Comparison of ENCODE assay signal across 18 mouse cellular contexts in genomic region chr5:122491385-122491784, GRCm38 (mm10).
"Had no signal": no experiment of that assay in that cellular context is flagged by ENCODE, and none has a peak within 500 bp of the region (broad histone marks: within the 10 kb centered on the region; RNA-seq: fewer than 3 reads in every experiment).

No protein-coding gene starts in this region.

- H3K4me3 ChIP-seq: intestine, embryonic 15.5 days; left cerebral cortex, adult 2 months; limb, embryonic 10.5 days; midbrain, embryonic 10.5 days; neural tube, embryonic 13.5 days had no signal

- ATAC-seq: intestine, embryonic 15.5 days; lung, postnatal 0 days had no signal

- DNase-seq: kidney, adult 9 months; kidney, postnatal 10 days; kidney, postnatal 4 days; lung, adult 2 months; lung, postnatal 4 days; midbrain, embryonic 14.5 days; retina, postnatal 1 day; right cerebral cortex, postnatal 4 days; spleen, adult 18-20 months; thymus, adult 2 months; thymus, postnatal 25 days had no signal

- H3K9me3 ChIP-seq: intestine, embryonic 15.5 days; limb, embryonic 10.5 days; midbrain, embryonic 10.5 days; neural tube, embryonic 13.5 days had no signal

- H3K4me1 ChIP-seq: limb, embryonic 10.5 days; midbrain, embryonic 10.5 days had no signal

- H3K4me2 ChIP-seq: intestine, embryonic 15.5 days; neural tube, embryonic 13.5 days had no signal

- H3K27me3 ChIP-seq: intestine, embryonic 15.5 days; neural tube, embryonic 13.5 days had no signal

- H3K27ac ChIP-seq: intestine, embryonic 15.5 days; left cerebral cortex, adult 2 months; limb, embryonic 10.5 days; liver, embryonic 14.5 days; midbrain, embryonic 10.5 days; neural tube, embryonic 13.5 days had no signal

- H3K9ac ChIP-seq: intestine, embryonic 15.5 days; liver, embryonic 14.5 days; neural tube, embryonic 13.5 days had no signal
